Mouse (Mus musculus): Measurements from ENCODE around the gene Tysnd1. TPM values are rescaled to one million over a fixed set of nuclear protein-coding genes. Genes with fewer than 3 reads are reported as not detected.

Gene Tysnd1
- polyA plus RNA-seq, 1 experiment = 5.6 TPM

DNA sequence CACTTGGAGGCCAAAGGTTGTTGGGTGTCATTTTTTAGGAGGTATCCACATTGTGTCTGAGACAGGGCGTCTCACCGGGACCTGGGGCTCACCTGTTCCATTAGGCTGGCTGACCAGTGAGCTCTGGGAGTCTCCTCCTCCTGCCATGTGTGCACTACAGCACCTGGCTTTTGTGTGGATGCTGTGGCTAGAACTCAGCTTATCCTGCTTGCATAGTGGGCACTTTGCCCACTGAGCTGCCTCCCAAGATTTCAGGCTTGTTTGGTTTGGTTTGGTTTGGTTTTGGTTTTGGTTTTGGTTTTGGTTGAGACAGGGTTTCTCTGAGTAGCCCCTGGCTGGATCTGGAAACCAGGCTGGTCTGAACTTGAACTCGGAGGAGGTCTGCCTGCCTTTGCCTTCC is 26.9 kb downstream of the Tysnd1 start:
- TF ChIP-seq GATA1 (IDR thresholded peaks at IDR 0.05; ENCODE audit: low read length) (no peak), TAL1 (IDR thresholded peaks at IDR 0.05; ENCODE audit: low read length) (no peak)
- H3K27me3 ChIP-seq (ENCODE audit: control insufficient read depth) = no peaks in the 10 kb centered on the region
- H3K4me3 ChIP-seq (replicated peaks) = no peak overlapping the region
- no peaks in the 10 kb centered on the region for H3K4me1 ChIP-seq (ENCODE audit: control insufficient read depth)
- H3K9me3 ChIP-seq (ENCODE audit: control insufficient read depth, low read length) = no peaks in the 10 kb centered on the region
- no peaks in the 10 kb centered on the region for H3K36me3 ChIP-seq (ENCODE audit: control insufficient read depth)

GRCm38 (mm10) chr10:61723271-61723670 is 28.0 kb downstream of the Tysnd1 start:
- Histone ChIP-seq H3K4me1 (ENCODE audit: control insufficient read depth) (no peaks in the 10 kb centered on the region), H3K27me3 (ENCODE audit: control insufficient read depth) (no peaks in the 10 kb centered on the region), H3K36me3 (ENCODE audit: control insufficient read depth) (no peaks in the 10 kb centered on the region), H3K4me3 (replicated peaks) (no peak overlapping the region), H3K9me3 (ENCODE audit: control insufficient read depth, low read length) (no peaks in the 10 kb centered on the region)
- TF ChIP-seq GATA1 (IDR thresholded peaks at IDR 0.05; ENCODE audit: low read length) (no peak), TAL1 (IDR thresholded peaks at IDR 0.05; ENCODE audit: low read length) (no peak)

GRCm38 (mm10) chr10:61729181-61729580 is 33.9 kb downstream of the Tysnd1 start:
- no peak overlapping the region for H3K4me3 ChIP-seq (replicated peaks)
- no peak for TF ChIP-seq TAL1 (IDR thresholded peaks at IDR 0.05; ENCODE audit: low read length)
- no peak for TF ChIP-seq GATA1 (IDR thresholded peaks at IDR 0.05; ENCODE audit: low read length)
- no peaks in the 10 kb centered on the region for H3K27me3 ChIP-seq (ENCODE audit: control insufficient read depth)
- no peaks in the 10 kb centered on the region for H3K4me1 ChIP-seq (ENCODE audit: control insufficient read depth)
- peaks cover 2% of the 10 kb centered on the region; the same call in 1 of the 2 replicates for H3K36me3 ChIP-seq (ENCODE audit: control insufficient read depth)
- H3K9me3 ChIP-seq (ENCODE audit: control insufficient read depth, low read length) = peaks cover 2% of the 10 kb centered on the region; the same call in 1 of the 2 replicates

- peaks cover 2% of the 10 kb centered on the region; the same call in 1 of the 2 replicates for H3K9me3 ChIP-seq (ENCODE audit: control insufficient read depth, low read length)
- TF ChIP-seq TAL1 (IDR thresholded peaks at IDR 0.05; ENCODE audit: low read length) = no peak
- TF ChIP-seq GATA1 (IDR thresholded peaks at IDR 0.05; ENCODE audit: low read length) = no peak
Observed at GRCm38 (mm10) chr10:61730171-61730570, 34.9 kb downstream of the Tysnd1 start.

DNA sequence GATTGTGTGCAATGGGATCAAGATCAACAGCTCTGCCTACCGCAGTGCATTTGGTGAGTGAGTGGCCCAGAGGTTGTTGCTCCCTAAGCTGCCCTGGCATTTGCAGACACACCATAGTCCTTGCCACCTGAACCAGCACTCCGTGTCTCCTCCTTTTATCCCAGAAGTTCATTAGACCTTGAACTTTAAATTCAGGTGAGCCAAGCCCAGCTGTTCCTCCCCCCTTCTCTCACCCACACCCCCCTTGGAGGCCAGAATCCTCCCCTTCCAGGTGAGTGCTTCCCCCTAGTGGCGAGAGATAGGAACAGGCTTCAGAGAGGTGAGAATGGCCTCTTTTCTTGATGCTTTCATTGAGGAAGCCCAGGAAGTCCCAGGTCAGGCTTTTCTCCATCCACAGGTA is 39.1 kb downstream of the Tysnd1 start:
- Histone ChIP-seq H3K4me1 (ENCODE audit: control insufficient read depth) (no peaks in the 10 kb centered on the region), H3K4me3 (replicated peaks) (no peak overlapping the region), H3K27me3 (ENCODE audit: control insufficient read depth) (no peaks in the 10 kb centered on the region), H3K36me3 (ENCODE audit: control insufficient read depth) (peaks cover 2% of the 10 kb centered on the region; the same call in 1 of the 2 replicates), H3K9me3 (ENCODE audit: control insufficient read depth, low read length) (peaks cover 2% of the 10 kb centered on the region; the same call in 1 of the 2 replicates)
- TF ChIP-seq TAL1 (IDR thresholded peaks at IDR 0.05; ENCODE audit: low read length) (no peak), GATA1 (IDR thresholded peaks at IDR 0.05; ENCODE audit: low read length) (no peak)

More at GRCm38 (mm10) chr10:61730171-61730570, 34.9 kb downstream of the Tysnd1 start:
- H3K4me1 ChIP-seq (ENCODE audit: control insufficient read depth) = no peaks in the 10 kb centered on the region
- H3K27me3 ChIP-seq (ENCODE audit: control insufficient read depth) = no peaks in the 10 kb centered on the region
- H3K36me3 ChIP-seq (ENCODE audit: control insufficient read depth) = peaks cover 2% of the 10 kb centered on the region; the same call in 1 of the 2 replicates
- no peak overlapping the region for H3K4me3 ChIP-seq (replicated peaks)

DNA sequence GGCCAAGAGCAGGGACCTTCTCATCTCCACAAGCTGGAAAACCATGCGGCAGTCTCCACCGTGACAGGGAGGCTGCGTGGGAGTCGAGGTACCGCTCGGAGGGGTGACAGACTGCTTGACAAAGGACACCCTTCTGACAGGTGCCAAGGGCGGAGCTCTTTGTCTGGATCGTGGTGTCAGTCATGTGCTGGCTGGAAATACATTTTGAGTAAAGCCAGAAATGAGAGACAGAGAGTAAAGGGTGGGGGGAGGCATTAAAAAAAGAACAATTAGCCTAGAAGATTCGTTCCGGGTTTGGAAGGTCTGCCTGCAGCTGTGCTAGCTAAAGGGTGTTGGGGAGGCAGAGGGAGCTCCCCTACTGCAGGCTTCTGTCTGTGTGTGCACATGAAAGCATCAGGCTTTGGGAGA is 41.4 kb downstream of the Tysnd1 start:
- H3K4me1 ChIP-seq (ENCODE audit: control insufficient read depth) = no peaks in the 10 kb centered on the region
- no peaks in the 10 kb centered on the region for H3K36me3 ChIP-seq (ENCODE audit: control insufficient read depth)
- no peaks in the 10 kb centered on the region for H3K9me3 ChIP-seq (ENCODE audit: control insufficient read depth, low read length)
- H3K4me3 ChIP-seq (replicated peaks) = no peak overlapping the region
- H3K27me3 ChIP-seq (ENCODE audit: control insufficient read depth) = no peaks in the 10 kb centered on the region
- TF ChIP-seq TAL1 (IDR thresholded peaks at IDR 0.05; ENCODE audit: low read length) (no peak), GATA1 (IDR thresholded peaks at IDR 0.05; ENCODE audit: low read length) (no peak)

DNA sequence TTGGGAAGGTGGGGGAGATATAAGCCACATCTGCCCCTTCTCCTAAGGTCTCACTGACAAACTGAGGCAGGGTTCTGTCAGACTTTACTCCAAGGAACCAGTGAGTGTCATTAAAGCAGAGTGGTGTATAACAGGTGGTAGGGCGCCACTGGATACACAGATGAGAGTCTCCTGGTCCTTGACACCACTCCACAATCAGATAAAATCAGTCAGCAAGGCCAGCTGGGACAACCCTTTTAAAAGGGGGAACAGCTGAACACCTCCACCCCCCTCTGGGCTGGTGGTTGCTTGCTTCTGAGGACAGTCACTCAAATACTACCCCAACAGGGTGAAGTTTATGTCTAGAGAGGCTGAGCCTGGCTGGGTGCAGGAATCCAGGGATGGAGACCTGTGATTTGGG is 42.2 kb downstream of the Tysnd1 start:
- Histone ChIP-seq H3K36me3 (ENCODE audit: control insufficient read depth) (no peaks in the 10 kb centered on the region), H3K4me3 (replicated peaks) (no peak overlapping the region), H3K4me1 (ENCODE audit: control insufficient read depth) (no peaks in the 10 kb centered on the region), H3K27me3 (ENCODE audit: control insufficient read depth) (no peaks in the 10 kb centered on the region), H3K9me3 (ENCODE audit: control insufficient read depth, low read length) (no peaks in the 10 kb centered on the region)
- no peak for TF ChIP-seq TAL1 (IDR thresholded peaks at IDR 0.05; ENCODE audit: low read length)
- no peak for TF ChIP-seq GATA1 (IDR thresholded peaks at IDR 0.05; ENCODE audit: low read length)

DNA sequence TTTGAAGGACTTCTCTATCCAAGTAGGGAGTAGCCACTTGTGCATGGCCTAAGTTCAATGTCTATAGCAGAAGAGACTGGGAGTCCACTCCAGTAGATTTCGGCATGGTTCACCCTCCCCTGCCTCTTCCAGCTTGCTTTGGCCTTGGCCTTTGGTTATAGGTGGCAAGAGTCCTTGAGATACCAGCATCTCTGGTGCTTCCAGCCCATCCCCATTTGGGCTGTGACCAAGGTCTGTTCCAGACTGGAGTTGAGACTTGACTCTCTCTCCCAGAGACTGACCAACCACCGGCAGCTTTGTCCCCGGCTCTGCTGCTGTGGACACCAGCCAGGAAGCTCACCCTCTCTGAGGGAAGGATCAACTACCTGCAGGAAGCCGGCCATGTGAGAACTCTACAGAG is 42.8 kb downstream of the Tysnd1 start:
- Histone ChIP-seq H3K4me3 (replicated peaks) (no peak overlapping the region), H3K27me3 (ENCODE audit: control insufficient read depth) (no peaks in the 10 kb centered on the region), H3K36me3 (ENCODE audit: control insufficient read depth) (no peaks in the 10 kb centered on the region), H3K9me3 (ENCODE audit: control insufficient read depth, low read length) (no peaks in the 10 kb centered on the region), H3K4me1 (ENCODE audit: control insufficient read depth) (no peaks in the 10 kb centered on the region)
- TF ChIP-seq GATA1 (IDR thresholded peaks at IDR 0.05; ENCODE audit: low read length) (no peak), TAL1 (IDR thresholded peaks at IDR 0.05; ENCODE audit: low read length) (no peak)

DNA sequence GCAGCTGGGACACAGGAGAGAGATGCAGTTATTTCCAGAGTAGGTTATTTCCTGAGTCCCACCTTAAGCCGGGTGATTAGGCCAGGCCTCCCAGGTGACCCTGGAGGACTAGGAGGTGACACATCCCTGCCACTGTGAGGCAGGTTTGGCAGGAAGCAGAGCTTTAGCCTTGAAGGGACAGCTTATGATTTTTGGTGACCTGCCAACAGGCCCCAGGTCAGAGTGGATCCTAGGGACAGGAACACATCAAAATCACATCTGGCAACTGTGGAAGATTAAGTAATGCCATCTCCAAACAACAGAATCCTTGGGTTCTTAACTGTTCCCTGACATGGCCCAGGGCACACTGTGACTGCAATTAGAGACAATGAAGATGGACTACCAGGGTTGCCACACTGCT is 46.0 kb downstream of the Tysnd1 start:
- Histone ChIP-seq H3K4me3 (replicated peaks) (no peak overlapping the region), H3K27me3 (ENCODE audit: control insufficient read depth) (no peaks in the 10 kb centered on the region), H3K4me1 (ENCODE audit: control insufficient read depth) (no peaks in the 10 kb centered on the region), H3K36me3 (ENCODE audit: control insufficient read depth) (no peaks in the 10 kb centered on the region), H3K9me3 (ENCODE audit: control insufficient read depth, low read length) (peaks cover 6% of the 10 kb centered on the region)
- TF ChIP-seq GATA1 (IDR thresholded peaks at IDR 0.05; ENCODE audit: low read length) (no peak), TAL1 (IDR thresholded peaks at IDR 0.05; ENCODE audit: low read length) (no peak)

GRCm38 (mm10) chr10:61741873-61742272 is 46.6 kb downstream of the Tysnd1 start:
- Histone ChIP-seq H3K4me3 (replicated peaks) (no peak overlapping the region), H3K9me3 (ENCODE audit: control insufficient read depth, low read length) (peaks cover 6% of the 10 kb centered on the region), H3K27me3 (ENCODE audit: control insufficient read depth) (no peaks in the 10 kb centered on the region), H3K36me3 (ENCODE audit: control insufficient read depth) (no peaks in the 10 kb centered on the region), H3K4me1 (ENCODE audit: control insufficient read depth) (no peaks in the 10 kb centered on the region)
- no peak for TF ChIP-seq GATA1 (IDR thresholded peaks at IDR 0.05; ENCODE audit: low read length)
- no peak for TF ChIP-seq TAL1 (IDR thresholded peaks at IDR 0.05; ENCODE audit: low read length)

Data from erythroblast, embryonic 14.5 days (primary cell).